Mouse (Mus musculus): ENCODE measurements around the gene Gm11985.
"Not testable (repeated sequence)": the region's sequence is repeated elsewhere in the genome, so short reads cannot be mapped to it uniquely, and the experiment has no call there.

The Gm11985 gene

GRCm38 (mm10) chr11:7188469-7188868 lies at the start of gene Gm11985:
Gene Gm11985 (minus strand): TSS chr11:7188569.
- no peak for DNase-seq

- no peak for DNase-seq
Observed at GRCm38 (mm10) chr11:7237712-7238111, 49.3 kb upstream of the Gm11985 start.

- DNase-seq = no peak
Observed at GRCm38 (mm10) chr11:7236751-7237150, 48.4 kb upstream of the Gm11985 start.

GRCm38 (mm10) chr11:7234981-7235609 lies 46.7 kb upstream of the Gm11985 start:
- DNase-seq = no peak

- no peak for DNase-seq
Observed at GRCm38 (mm10) chr11:7234436-7234835, 46.1 kb upstream of the Gm11985 start.

DNA sequence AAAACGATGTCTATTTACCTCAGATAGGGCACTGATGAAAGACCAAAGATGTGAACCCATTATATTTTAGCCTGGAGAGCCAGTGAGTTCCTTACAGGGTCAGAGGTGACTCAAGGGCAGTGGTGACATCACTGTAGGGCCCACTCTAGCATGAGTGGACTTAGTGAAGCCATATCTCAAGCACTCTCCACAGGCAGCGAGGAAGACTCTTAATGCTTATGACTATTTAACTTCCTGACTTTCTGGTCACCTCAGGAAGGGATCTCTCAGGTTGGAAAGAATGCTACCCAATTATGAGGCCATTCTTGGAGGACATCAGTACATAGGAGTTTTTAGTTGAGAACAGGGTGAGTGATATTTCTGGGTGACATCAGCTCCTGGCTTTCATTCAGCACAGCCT lies 45.0 kb upstream of the Gm11985 start:
- no peak for DNase-seq

DNA sequence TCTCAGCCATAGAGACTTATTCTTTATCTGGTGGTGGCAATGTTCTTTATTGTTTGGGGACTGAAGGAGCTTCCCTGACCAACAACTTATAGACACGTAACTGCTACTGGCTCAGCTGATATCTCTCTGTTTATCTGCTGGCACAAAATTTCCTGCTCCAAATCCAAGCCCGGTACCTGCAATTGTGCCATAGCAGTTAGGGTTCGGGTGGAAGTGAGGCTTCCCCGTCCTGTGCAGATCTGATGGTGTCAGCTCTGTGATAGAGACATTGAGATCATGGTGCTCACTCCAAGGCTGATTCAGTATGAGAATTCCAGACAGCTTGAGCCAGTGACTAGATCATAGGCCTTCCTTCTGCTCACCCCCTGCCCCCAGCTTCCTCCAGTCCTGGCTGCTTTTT lies 43.6 kb upstream of the Gm11985 start:
- DNase-seq = no peak

GRCm38 (mm10) chr11:7230000-7230399 lies 41.6 kb upstream of the Gm11985 start:
- DNase-seq = peak; percentile 50 to 85

- no peak for DNase-seq
Observed at GRCm38 (mm10) chr11:7228107-7228506, 39.7 kb upstream of the Gm11985 start.

- no peak for DNase-seq
Observed at GRCm38 (mm10) chr11:7226810-7227550, 38.6 kb upstream of the Gm11985 start.

- no peak for DNase-seq
Observed at GRCm38 (mm10) chr11:7226200-7226599, 37.8 kb upstream of the Gm11985 start.

DNA sequence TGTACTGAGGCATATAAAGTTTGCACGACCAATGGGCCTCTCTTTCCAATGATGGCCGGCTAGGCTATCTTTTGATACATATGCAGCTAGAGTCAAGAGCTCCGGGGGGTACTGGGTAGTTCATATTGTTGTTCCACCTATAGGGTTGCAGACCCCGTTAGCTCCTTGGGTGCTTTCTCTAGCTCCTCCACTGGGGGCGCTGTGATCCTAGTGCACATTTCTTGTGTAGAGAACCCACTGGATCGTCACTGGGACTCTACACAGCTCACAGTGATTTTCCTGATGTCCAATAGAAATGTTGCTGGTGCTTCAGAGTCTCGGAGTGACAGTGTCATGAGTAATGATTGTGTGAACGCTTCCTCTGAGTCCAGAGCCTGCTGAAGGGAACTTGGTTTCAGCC lies 33.5 kb upstream of the Gm11985 start:
- DNase-seq = not testable (repeated sequence)

- DNase-seq = peak; percentile 73 to 86
Observed at GRCm38 (mm10) chr11:7215703-7216102, 27.3 kb upstream of the Gm11985 start.

- DNase-seq = peak; percentile 63 to 80
Observed at GRCm38 (mm10) chr11:7214761-7215160, 26.4 kb upstream of the Gm11985 start.

DNA sequence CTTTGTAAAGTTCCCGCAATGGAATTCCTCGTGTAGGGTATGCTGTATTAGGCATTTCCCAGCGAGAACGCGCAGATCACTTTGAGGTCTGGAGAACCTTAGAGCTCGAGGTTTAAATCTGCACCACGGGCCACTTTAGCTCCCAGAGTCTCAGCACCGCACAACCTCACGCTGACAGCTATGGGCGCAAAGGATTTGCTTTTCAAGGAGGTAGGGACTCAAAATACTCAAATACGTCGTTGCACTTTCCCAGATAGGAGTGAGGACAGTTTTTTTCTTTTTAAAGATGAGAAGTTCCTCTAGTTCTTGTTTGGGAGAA lies 25.9 kb upstream of the Gm11985 start:
- DNase-seq = no peak

GRCm38 (mm10) chr11:7213501-7214341 lies 25.4 kb upstream of the Gm11985 start, which contains the start of gene Igfbp3:
Gene Igfbp3 (minus strand): TSS chr11:7213923.
- DNase-seq = peak; percentile 67 to 74

DNA sequence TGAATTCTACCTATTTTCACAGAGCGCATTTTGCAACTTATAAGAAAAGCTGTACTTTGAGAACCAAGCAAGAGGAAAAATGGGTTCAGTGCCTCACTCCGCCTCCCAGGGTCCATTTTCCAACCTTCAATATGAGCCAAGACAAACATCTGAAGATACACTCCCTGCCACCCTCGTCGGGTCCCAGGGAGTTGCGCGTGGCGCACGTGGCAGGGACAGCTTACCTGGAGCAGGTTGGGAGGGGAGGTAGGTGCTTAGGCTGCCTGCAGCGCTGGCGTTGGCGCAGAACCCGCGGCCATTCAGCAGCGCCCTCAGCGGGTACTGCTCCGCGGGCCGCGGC lies 24.8 kb upstream of the Gm11985 start:
- DNase-seq = no peak

DNA sequence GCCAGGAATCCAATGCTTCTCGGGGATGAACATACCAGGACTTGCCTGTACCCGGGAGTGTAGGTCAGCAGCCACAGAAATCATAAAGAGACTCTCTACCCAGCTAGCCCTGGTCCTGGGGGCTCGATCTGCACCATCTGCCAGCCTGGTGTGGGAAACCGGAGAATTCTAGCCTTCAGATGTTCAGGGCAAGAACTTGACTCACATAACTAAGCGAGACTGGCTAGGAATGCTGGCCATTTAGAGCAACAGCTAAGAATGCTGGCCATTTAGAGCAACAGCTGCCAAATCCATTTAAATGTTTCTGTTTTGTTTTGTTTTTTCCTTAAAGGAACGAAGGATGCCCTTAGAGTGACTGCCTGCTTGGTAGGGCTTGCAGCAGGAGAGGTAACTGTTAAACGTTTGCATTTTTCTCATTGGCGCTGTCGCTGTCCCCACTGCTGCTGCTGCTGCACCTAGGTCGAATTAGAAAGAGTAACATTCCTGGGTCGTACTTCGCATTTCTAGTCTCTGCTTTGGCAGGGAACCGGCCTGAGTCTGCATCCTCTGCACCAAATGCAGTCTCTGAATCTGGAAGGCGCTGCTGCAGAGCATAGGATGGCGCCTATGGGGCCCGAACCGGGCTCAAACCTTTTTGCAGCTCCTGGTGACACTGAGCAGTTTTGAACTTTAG lies 23.9 kb upstream of the Gm11985 start:
- no peak for DNase-seq

DNA sequence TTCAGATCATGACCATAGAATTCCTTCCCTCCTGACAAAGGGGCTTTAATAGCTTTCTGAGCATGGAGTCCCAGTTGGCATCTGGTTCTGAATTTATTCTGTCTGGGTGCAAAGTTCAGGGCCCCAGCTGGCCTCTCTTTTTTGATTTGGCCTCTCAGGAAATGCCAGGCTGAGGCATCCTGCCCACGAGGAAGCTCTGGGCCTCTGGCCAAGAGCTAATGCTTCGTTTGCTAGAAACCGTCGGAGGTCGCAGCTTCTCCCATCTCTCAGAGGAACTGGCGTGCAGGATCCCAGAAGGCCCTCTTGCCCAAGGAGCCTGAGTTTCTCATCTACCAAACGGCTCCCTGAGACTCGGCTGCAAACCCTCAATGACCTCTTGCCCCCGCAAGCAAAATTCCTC lies 22.8 kb upstream of the Gm11985 start:
- DNase-seq = peak; percentile 73 to 79

GRCm38 (mm10) chr11:7210343-7210742 lies 22.0 kb upstream of the Gm11985 start:
- DNase-seq = peak; percentile 73 to 81

DNA sequence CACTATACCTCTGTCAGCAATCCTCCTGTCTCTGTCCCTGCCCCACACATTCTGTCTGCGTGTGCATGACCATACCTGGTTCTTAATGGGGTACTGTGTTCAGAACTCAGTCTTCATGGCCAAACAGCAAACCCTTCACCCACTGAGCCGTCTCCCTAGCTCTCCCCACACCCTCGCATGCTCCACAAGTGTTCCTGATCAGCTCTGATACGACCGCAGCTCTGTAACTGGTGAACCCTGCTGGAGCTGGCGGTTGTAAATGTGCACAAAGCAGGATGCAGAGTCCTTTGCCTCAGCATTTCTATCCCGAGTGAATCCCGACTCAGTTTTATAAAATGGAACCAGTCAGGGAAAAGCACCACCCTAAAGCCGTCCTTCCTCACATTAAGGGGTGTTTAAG lies 15.5 kb upstream of the Gm11985 start:
- peak in 1 of 2 experiments; percentile 33 for DNase-seq

GRCm38 (mm10) chr11:7202206-7202605 lies 13.8 kb upstream of the Gm11985 start:
- no peak for DNase-seq

DNA sequence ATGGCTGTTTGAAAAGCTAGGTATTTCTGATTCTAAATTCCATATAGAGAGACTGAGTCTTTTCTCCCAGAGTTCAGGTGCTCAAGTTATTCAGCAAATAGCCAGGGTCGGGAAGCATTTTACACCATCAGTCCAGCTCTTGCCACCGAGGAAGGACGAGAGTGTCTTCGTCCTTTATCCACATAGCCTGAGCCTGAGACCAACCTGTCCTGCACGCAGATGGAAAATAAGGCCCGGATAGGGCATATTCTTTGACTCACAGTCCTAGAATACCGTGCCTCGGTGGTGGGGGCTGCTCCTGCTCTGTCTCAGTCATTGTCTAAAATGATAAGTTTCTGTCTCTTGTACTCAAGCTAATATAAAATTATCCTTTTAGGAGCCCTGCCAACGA lies 12.0 kb upstream of the Gm11985 start:
- DNase-seq = no peak
